Mouse (Mus musculus): ENCODE data around the gene Olfr303.
"Not testable (repeated sequence)": the region's sequence is repeated elsewhere in the genome, so short reads cannot be mapped to it uniquely, and the experiment has no call there.

Gene Olfr303

DNA sequence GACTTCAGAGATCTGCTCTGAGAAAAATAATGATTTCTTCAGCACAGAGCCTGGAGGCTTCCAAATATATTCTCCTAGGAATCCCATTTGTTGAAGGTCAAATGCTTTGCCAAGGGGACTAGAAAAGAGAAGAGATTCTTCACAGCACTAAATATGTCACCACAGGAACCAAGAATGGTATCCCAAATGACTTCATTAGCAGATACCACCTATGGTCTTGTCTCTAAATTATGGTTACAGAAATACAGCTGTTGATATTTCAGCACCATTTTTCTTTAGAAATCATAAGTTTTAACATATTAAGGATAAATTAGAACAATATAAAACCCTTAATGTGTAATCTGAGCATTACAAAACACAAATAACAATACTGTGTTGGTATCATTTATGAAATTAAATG lies at the start of gene Olfr303:
TSS of gene Olfr303 (minus strand) at position 101 of the 400 bp plus-strand sequence.
- no peak for DNase-seq

DNA sequence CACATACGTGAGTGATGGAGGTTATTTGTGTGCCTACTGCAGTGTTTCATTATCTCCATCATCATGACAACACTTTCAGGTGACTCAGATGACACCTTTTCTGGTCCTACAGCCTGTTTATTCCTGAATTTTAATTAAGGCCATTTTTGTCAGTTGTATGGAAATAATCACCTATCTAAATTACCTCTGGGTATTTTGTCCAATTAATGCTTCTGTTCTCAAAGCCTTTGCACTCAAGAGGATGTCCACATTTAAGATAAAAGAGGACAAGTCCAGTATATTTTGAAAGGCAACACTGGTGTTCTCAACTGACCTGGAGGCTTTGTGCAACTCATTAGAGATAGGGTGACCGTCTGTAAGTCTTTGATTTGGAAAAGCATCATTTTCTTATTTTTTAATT lies 6.0 kb upstream of the Olfr303 start, which contains the start of gene Olfr301:
TSS of gene Olfr301 (plus strand) at position 301 of the 400 bp plus-strand sequence.
- no peak for DNase-seq

DNA sequence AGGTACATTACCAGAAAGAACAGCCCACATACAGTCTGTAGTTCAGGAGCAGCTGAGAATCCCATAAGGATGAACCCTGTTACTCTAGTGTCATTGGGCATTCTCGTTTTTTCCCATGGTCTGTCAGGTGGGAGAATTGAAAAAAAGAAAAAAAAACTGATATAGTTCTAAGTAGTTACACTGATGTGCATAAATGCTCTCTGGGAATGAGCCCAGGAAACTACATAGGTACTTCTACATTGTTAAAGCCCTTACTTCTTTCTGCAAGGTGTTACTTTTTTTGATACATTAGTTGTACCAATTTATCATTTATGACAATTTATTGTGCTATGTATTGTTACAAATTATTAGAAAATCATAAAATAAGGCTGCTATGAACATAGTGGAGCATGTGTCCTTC lies 11.0 kb downstream of the Olfr303 start, which contains the start of gene Olfr304:
TSS of gene Olfr304 (minus strand) at position 101 of the 400 bp plus-strand sequence.
- no peak for DNase-seq

DNA sequence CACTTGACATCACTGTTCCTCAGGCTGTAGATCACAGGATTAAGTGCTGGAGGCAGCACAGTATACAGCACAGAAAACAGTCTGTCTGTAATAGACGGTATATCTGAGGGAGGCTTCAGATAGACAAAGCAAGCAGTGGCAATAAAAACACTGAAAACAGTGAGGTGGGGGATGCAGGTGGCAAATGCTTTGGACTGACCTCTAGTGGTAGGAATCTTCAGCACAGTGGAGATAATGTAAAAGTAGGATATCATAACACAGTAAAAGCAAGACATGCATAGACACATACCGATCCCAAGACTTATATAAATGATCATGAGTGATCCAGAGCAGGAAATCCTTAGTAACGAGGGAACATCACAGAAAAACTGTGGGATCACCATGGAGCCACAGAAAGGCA lies 11.8 kb downstream of the Olfr303 start:
- DNase-seq: no peak

DNA sequence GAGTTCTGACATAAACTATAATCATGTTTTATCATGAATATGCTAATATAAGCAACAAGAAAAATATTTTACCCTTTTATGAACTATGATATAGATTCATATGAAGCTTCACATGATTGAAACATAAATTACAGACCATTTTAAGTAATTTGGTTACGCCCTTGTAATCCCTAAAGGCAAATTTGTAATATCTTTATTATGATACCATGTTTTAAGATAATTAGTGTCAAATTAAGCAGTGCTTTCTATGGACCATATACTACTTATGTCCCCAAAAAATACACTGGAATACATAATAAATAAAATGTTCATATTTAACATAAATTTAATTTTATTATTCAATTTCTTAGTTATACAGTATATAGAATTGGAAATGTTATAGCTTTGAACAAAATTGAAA lies 30.8 kb downstream of the Olfr303 start, which contains the start of gene Olfr305:
TSS of gene Olfr305 (minus strand) at position 101 of the 400 bp plus-strand sequence.
- DNase-seq: no peak

DNA sequence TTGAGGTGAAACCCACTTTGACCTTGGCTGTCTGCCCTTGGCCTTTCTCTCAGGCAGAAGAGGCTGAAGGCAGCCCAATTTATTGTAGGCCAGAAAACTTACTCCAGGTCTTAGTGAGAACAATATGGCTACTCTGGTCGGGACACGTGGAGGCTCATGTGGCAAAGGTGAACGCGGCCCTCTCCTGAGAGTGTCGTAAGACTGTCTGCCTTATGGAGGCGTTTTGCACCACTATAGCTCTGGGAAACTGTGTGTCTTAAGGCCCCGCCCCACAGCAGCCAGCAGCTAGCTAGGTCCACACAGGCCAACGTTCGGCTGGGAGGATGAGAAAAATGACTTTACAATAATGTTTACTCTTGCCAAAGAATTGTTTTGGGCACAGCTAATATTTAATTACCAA lies 51.3 kb downstream of the Olfr303 start:
- not testable (repeated sequence) for DNase-seq

DNA sequence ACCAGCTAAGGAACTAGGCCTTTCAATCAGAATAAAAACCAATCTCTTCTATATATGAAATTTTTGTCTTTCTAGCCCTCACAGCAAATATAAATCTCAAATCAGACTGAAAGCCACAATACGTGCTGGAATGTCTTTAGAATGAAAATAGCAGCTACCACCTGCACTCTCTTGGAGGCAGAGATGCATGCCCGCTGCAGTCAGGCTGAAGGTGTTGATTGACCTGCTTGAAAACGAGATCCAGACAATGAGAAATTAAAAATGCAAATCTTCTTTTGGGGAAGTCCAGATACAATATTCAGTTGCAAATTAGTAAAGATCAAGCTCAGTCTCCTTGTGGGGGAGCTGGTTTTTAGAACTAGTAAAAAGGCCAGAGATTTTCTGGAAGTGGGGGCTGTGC lies 53.3 kb downstream of the Olfr303 start:
- DNase-seq: no peak

DNA sequence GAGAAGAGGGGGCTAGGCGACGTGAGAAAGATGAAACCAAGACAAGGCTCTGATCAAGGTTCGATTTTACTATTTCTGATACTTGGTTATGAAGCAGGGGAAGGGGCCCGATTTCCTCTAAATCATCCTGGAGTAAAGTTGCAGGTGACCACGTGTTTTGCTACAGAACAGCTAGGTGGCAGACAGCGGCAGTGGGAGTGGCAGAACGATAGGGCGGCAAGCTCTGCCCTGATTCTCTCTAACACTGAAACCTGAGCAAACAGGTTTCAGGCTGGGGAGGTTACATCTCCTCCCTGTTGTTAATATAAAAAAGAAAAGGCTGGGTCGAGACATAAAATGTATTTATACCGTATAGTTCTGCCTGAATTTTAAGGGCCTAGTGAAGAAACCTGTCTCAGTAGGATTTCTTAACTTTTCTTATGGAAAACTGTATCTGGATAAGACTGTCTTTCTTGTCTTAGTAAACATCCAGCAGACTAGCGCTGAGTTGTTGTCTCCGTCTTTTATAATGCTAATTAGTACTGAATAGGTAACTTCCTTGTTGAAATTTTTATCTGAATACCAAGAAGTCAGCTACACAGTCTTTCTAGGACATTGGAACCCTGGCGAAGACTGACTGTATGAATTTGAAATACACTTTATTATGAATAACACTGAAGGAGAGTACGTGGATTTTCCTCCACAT lies 54.6 kb downstream of the Olfr303 start:
- DNase-seq: no peak
